Mouse (Mus musculus): Measurements from ENCODE around the gene Prap1.
"Not testable (repeated sequence)": the region's sequence is repeated elsewhere in the genome, so short reads cannot be mapped to it uniquely, and the experiment has no call there.

Gene Prap1

GRCm38 (mm10) chr7:140126934-140127333 lies 33.7 kb downstream of the Prap1 start:
- no peak for DNase-seq (ENCODE audit: low read depth in 2 of 2, low spot score in 2 of 2)

GRCm38 (mm10) chr7:140127911-140128310 lies 34.7 kb downstream of the Prap1 start:
- no peak for DNase-seq (ENCODE audit: low read depth in 2 of 2, low spot score in 2 of 2)

GRCm38 (mm10) chr7:140132184-140132583 lies 39.0 kb downstream of the Prap1 start:
- DNase-seq (ENCODE audit: low read depth in 2 of 2, low spot score in 2 of 2), result not testable (repeated sequence)

DNA sequence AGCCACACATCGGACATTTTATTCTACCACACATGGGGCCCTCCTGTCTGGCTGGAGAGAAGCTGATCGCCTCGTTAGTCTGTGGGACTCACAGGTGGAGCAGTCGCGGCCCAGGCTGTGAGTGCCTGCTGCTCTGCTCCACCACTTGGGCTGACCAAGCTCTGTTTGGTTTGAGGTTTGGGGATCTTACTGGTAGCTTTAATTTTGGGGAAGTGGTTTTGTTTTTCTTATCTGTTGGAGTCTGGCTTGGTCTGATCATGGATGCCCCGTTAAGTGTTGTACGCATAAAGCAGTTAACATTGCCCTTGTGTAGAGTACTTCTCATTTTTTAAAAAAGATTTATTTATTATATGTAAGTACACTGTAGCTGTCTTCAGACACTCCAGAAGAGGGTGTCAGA lies 40.8 kb downstream of the Prap1 start:
- not testable (repeated sequence) for DNase-seq (ENCODE audit: low read depth in 2 of 2, low spot score in 2 of 2)

- DNase-seq (ENCODE audit: low read depth in 2 of 2, low spot score in 2 of 2), result no peak
Observed at GRCm38 (mm10) chr7:140135106-140135770, 42.0 kb downstream of the Prap1 start.

DNA sequence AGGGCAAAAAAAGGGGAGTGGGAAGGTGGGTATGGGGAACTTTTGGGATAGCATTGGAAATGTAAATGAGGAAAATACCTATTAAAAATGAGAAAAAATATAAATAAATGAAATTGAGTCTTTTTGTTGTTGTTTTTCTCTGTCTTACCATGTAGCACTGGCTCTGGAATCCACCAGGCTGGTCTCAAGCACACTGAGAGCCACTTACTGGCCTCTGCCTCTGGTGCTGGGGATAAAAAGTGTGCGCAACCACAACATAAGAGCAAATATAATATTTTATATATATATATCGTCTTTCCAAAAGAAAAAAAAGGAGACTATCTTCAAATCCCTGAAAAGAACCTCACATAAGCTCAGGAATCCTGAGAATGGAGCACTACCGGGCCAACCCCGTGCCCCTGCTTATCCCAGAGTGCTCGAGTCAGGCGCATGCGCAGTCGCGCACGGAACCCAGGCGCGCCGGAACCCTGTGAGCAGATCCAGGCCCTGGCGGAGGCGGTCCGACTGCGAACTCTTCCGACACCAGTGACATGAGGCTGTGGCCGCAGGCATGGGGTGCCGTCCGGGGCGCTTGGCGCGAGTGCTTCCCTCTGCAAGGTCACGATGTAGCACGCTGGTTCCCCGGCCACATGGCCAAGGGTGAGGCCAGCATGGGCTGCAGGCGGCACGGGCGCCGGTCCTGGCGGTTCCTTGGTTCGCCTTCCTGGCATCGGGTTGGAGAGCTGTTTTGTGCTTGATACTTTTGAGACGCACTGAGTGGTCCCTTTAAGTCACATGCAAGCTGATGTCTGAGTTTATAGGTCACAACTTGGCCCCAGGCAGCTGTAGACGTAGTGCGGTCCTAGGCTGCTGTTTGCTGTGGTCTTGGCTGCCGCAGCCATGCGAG lies 44.2 kb downstream of the Prap1 start, which contains the start of gene Mtg1:
Gene Mtg1 (plus strand): TSS at position 430 of the 886 bp plus-strand sequence.
- peak; percentile 95 to 96 for DNase-seq (ENCODE audit: low read depth in 2 of 2, low spot score in 2 of 2)

GRCm38 (mm10) chr7:140138021-140138310 lies 44.8 kb downstream of the Prap1 start:
- no peak for DNase-seq (ENCODE audit: low read depth in 2 of 2, low spot score in 2 of 2)

DNA sequence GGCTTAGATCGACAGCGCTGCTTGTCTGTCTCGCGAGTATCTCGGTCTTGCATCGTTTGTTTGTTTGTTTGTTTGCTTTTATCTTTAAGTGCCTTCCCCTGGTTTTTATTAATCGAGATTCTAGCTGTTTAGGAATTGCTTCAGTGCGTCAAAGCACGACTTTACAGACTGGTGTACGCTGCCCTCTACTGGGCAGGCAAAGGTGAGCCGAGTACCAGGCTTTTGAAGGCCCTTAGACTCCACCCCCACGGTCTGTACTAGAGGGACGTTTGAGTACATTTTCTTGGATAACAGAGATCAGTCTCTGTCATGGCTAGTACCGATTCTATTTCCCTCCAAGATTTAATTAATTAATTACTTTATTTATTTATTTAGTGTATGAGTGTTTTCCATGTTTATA lies 48.2 kb downstream of the Prap1 start:
- peak; percentile 51 to 72 for DNase-seq (ENCODE audit: low read depth in 2 of 2, low spot score in 2 of 2)

DNA sequence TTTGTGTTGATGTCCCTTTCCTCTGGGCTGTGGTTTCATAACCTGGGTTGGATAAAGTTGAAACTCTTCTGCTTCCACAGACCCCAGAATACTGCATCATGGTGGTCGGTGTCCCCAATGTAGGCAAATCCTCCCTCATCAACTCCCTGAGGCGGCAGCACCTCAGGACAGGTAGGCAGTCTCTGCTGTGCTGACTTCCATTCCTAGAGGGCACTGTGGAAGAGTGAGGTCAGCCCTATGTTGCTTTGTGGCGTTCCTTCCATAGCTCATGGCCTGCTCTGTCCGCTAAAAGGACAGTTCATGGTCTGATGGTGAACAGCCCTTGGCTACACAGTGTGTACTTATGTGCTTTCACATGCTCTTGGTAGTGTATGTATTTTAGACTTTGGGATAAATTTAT lies 51.4 kb downstream of the Prap1 start:
- DNase-seq (ENCODE audit: low read depth in 2 of 2, low spot score in 2 of 2), result no peak
